Mouse (Mus musculus) hindbrain, postnatal 0 days (tissue): ENCODE data around the gene Wnt9b. TPM values are rescaled to one million over a fixed set of nuclear protein-coding genes. Genes with fewer than 3 reads are reported as not detected.
A peak's percentile ranks its signal among the peaks of the same experiment; 100 is the strongest.

Experiments used
- ATAC-seq: fragments of 200-750 bp; cut with Nextera tagmentation; 2 replicates; pipeline ENCODE4 v1.8.0; 2017; ENCODE audit warnings: mild to moderate bottlenecking, moderate TSS enrichment, moderate library complexity
- DNase-seq: peaks from one replicate; pipeline ENCODE4 v3.0.0-alpha.2; 2015; ENCODE audit warnings: low spot score
- H3K27ac ChIP-seq: fragments of 300-500 bp; sonication (generic); 2 replicates; pipeline ENCODE4 v1.5.1; 2014; ENCODE audit warnings: mild to moderate bottlenecking
- H3K27me3 ChIP-seq: fragments of 300-500 bp; sonication (generic); 2 replicates; pipeline ENCODE4 v1.6.1; 2014; ENCODE audit warnings: low read length, mixed read lengths; ENCODE audit not compliant: insufficient read depth
- H3K36me3 ChIP-seq: fragments of 300-500 bp; sonication (generic); 2 replicates; pipeline ENCODE4 v1.6.1; 2014; ENCODE audit warnings: low read length, mixed read lengths; ENCODE audit not compliant: insufficient read depth
- H3K4me1 ChIP-seq: fragments of 300-500 bp; sonication (generic); 2 replicates; pipeline ENCODE4 v1.6.1; 2014; ENCODE audit warnings: antibody characterized with exemption, low read length, mixed read lengths; ENCODE audit not compliant: insufficient read depth
- H3K4me2 ChIP-seq: fragments of 300-500 bp; sonication (generic); 2 replicates; pipeline ENCODE4 v1.6.1; 2014; ENCODE audit warnings: low read depth, mild to moderate bottlenecking, low read length, moderate library complexity, mixed read lengths
- H3K4me3 ChIP-seq: fragments of 300-500 bp; sonication (generic); 2 replicates; pipeline ENCODE4 v1.5.1; 2014; ENCODE audit warnings: low read length
- H3K9ac ChIP-seq: fragments of 300-500 bp; sonication (generic); replicated peaks from 2 replicates; pipeline ENCODE4 v1.6.1; 2014; ENCODE audit warnings: mild to moderate bottlenecking, low read length, moderate library complexity, mixed read lengths
- H3K9me3 ChIP-seq: fragments of 300-500 bp; sonication (generic); 2 replicates; pipeline ENCODE4 v1.6.1; 2016; ENCODE audit warnings: low read length, mixed read lengths
- CTCF ChIP-seq: IDR thresholded peaks from 2 replicates; pipeline ENCODE4 v1.5.1; 2016; ENCODE audit warnings: antibody characterized with exemption, control low read depth, low read depth
- WGBS: fragments of 180-500 bp; shearing (Covaris S2); extraction: QIAGEN DNeasy Blood & Tissue Kit; methylation state at CpG from one replicate; pipeline ENCODE4 v1.1.7; 2014; 5-methylcytosine and 5-hydroxymethylcytosine counted together
- polyA plus RNA-seq: library from polyadenylated mRNA; unstranded; fragments of >200 nt; fragmentation: Nextera tagmentation; extraction: Ambion mirVana; gene quantifications from 2 replicates; pipeline ENCODE4 v1.2.1, GENCODE M21; 2015
- total RNA-seq: library from RNA; depleted of rRNA; stranded (reverse); fragments of >200 nt; gene quantifications from 2 replicates; pipeline ENCODE4 v1.2.3, GENCODE M21; 2014; rRNA removed

Gene Wnt9b
- total and polyA plus RNA-seq, 2 experiments from 2014 or later = 1.0 to 2.6 TPM

- Histone ChIP-seq H3K27me3 (no peaks in the 10 kb centered on the region), H3K4me1 (0 out of 2 replicates have a peak, but pooled peaks cover 2% of the 10 kb centered on the region), H3K36me3 (peaks cover 64% of the 10 kb centered on the region), H3K9me3 (no peaks in the 10 kb centered on the region), H3K9ac (no peak overlapping the region), H3K4me3 (no peak overlapping the region), H3K27ac (peak overlapping the region; percentile 20; the same call in 1 of the 2 replicates), H3K4me2 (no peak overlapping the region)
- WGBS = 51% methylated on average over 7 of the region's 7 CpGs
- TF ChIP-seq CTCF = no peak
- DNase-seq (peak; percentile 61), ATAC-seq (peak; percentile 66; the same call in 1 of the 2 replicates)
Observed at GRCm38 (mm10) chr11:103685261-103685736, 64.3 kb downstream of the Wnt9b start.

- Histone ChIP-seq H3K4me1 (no peaks in the 10 kb centered on the region), H3K27ac (no peak overlapping the region), H3K27me3 (no peaks in the 10 kb centered on the region), H3K9me3 (no peaks in the 10 kb centered on the region), H3K4me3 (no peak overlapping the region), H3K36me3 (peaks cover 76% of the 10 kb centered on the region), H3K4me2 (no peak overlapping the region), H3K9ac (no peak overlapping the region)
- DNase-seq (no peak), ATAC-seq (no peak)
- WGBS = 89% methylated on average over 11 of the region's 11 CpGs
- TF ChIP-seq CTCF = no peak
Observed at GRCm38 (mm10) chr11:103683667-103684334, 65.8 kb downstream of the Wnt9b start.

Other genes starting within 250 kb of the Wnt9b start
- under 0.01 TPM in 1 of 2 replicates, not detected in the other for gene Lrrc37a, start 245.2 kb downstream of the Wnt9b start, total RNA-seq
- not detected in 2 replicates for gene Lrrc37a, start 245.2 kb downstream of the Wnt9b start, polyA plus RNA-seq
- not detected in 2 replicates for gene Gm884, start 128.7 kb downstream of the Wnt9b start, total RNA-seq
- 0.03 TPM in 1 of 2 replicates, not detected in the other for gene Gm884, start 128.7 kb downstream of the Wnt9b start, polyA plus RNA-seq
- gene Lyzl6, start 110.9 kb downstream of the Wnt9b start, total RNA-seq = not detected in 2 replicates
- gene Lyzl6, start 110.9 kb downstream of the Wnt9b start, polyA plus RNA-seq = not detected in 2 replicates
- gene Rprml, start 100.3 kb downstream of the Wnt9b start, total RNA-seq = 10.5 and 13.6 TPM in 2 replicates
- gene Rprml, start 100.3 kb downstream of the Wnt9b start, polyA plus RNA-seq = 5.9 and 6.3 TPM in 2 replicates
- gene Gosr2, start 51.9 kb downstream of the Wnt9b start, total RNA-seq = 101 and 102 TPM in 2 replicates
- 93.3 and 99.4 TPM in 2 replicates for gene Gosr2, start 51.9 kb downstream of the Wnt9b start, polyA plus RNA-seq
- gene Wnt3, start 24.3 kb upstream of the Wnt9b start, total RNA-seq = 9.0 and 12.5 TPM in 2 replicates
- gene Wnt3, start 24.3 kb upstream of the Wnt9b start, polyA plus RNA-seq = 11.1 and 11.6 TPM in 2 replicates
- gene Nsf, start 204.2 kb upstream of the Wnt9b start, total RNA-seq = 143 and 150 TPM in 2 replicates
- gene Nsf, start 204.2 kb upstream of the Wnt9b start, polyA plus RNA-seq = 220 and 230 TPM in 2 replicates
- 117 and 141 TPM in 2 replicates for gene Arf2, start 216.9 kb upstream of the Wnt9b start, total RNA-seq
- 180 and 191 TPM in 2 replicates for gene Arf2, start 216.9 kb upstream of the Wnt9b start, polyA plus RNA-seq